Mouse (Mus musculus): ENCODE measurements at regions not wholly inside any gene's neighbourhood (a gene's known extent, or its start where the extent isn't known, plus 50 kb on each side); places are given as distances from the start of the nearest gene placed in this dataset.

- no peak for TF ChIP-seq POLR2A (IDR thresholded peaks at IDR 0.05; ENCODE audit: control insufficient read depth, extremely low read depth, insufficient read depth, low read length, poor library complexity)
- no peak for TF ChIP-seq CTCF (IDR thresholded peaks at IDR 0.05; ENCODE audit: borderline replicate concordance, control insufficient read depth, extremely low read depth, insufficient read depth, low read length, poor library complexity)
These were observed 105.1 kb upstream of the Zfp64 start for GRCm38 (mm10) chr2:169060495-169060894.

All from thymus, adult 2 months (tissue).